Mouse (Mus musculus): ENCODE measurements around the gene Sbno2.

The Sbno2 gene

DNA sequence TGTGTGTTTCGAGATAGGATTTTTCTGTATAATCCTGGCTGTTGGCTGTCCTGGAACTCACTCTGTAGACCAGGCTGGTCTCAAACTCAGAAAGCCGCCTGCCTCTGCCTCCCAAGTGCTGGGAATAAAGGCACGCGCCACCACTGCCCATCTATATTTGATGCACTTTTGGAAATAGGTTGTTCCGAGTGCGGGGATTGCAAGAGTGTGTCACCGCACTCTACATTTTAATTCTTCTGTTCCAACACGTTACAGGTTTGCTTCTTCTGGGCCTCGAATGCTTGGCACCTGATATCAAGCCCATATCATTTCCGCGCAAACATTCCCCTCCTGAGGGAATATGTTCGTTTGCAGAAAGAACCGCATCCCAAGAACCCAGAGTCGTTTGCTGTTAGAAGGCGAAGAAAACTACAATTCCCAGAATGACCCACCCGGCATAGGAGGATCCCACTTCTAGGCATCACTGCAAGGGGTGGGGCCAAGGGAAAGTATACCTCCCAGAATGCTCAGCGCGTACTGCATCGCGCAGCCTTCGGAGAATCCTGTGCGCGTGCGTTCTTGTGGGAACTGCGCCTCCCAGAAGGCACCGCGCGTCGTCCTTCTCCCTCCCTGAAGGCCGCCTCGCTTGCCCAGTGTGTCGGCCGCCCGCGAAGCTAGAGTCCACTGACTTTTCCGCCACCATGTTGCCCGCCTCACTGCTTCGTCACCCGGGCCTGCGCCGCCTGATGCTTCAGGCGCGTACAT lies 36.6 kb upstream of the Sbno2 start:
- DNase-seq (ENCODE audit: low spot score), result peak; percentile 92

GRCm38 (mm10) chr10:80141243-80141642 lies 35.9 kb upstream of the Sbno2 start:
- DNase-seq (ENCODE audit: low spot score), result peak; percentile 95

- no peak for DNase-seq (ENCODE audit: low spot score)
Observed at GRCm38 (mm10) chr10:80140666-80141035, 35.3 kb upstream of the Sbno2 start, which contains the start of gene Cbarp. Gene Cbarp, minus strand, starts transcription at chr10:80140835.

DNA sequence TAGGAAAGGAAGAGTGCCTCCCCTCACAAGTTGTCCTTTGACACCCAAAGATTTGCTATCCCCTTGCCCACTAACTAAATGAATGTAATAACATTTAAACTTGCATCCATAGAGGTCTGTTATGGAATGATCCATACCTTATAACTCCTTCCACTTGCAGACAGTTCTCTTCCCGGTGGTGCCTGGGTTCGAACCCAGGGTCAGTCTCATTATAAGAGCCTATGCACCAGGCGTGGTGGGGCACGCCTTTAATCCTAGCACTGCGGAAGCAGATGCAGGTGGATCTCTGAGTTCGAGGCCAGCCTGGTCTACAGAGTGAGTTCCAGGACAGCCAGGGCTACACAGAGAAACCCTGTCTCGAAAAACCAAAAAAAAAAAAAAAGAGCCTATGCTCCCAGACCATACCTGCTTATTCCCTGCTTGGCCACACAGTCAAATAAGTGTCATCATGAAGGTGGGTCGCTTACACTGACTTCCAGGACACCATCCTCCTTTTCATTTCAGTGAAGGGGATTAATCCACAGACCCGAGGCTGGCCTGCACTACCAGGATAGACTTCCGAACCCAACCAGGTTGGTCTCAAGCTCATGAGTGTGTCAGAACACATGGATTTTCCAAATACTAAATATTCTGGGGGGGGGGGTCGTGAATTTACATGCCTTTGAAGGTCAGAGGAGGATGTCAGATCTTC lies 34.7 kb upstream of the Sbno2 start:
- DNase-seq (ENCODE audit: low spot score), result no peak

GRCm38 (mm10) chr10:80139439-80139775 lies 34.0 kb upstream of the Sbno2 start:
- DNase-seq (ENCODE audit: low spot score), result no peak

DNA sequence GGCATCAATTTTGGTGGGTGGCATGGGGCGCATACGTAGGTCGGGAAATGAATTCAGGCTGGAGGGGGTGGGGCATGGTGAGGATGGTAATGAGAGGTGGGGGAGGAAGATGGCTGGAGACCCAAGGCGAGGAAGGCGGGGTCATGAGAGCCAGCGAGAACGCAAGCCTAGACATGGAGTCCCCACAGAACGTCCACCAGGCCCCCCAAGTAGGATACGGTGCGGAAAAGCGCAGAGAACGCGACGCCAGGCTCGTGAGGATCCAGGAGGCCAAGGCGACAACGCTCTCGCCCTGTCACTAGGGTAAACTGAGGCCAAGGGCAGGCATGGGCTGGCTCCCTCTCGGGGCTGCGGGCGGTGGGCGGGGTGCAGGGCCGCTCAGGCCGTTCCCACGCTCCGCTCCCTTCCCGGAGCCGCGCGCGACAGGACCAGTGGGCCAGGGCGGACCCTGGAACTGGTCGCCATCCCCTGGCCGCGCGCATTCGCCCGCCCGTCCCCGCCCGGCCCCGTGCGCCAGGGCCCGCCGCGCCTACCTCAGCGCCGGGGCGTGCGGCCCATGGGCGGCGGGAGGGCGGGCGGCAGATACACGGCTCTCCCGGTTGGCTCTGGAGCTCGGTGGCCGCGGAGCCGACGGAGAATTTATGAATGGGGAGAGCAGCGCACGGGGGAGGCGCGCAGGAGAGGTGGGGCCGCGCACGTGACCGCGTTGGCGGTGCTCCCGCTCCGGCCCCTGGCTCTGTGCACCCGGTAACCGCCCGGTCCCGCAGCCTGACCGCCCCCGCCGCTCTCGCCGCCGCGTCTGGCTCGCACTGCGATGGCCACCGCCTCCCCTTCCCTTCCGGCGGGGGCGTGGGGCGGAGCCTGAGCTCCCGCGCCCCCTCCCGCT lies 33.4 kb upstream of the Sbno2 start, which contains the start of gene Atp5d:
Gene Atp5d (plus strand): TSS at position 80 of the 886 bp plus-strand sequence.
- peak; percentile 82 for DNase-seq (ENCODE audit: low spot score)

- DNase-seq (ENCODE audit: low spot score), result peak; percentile 53
Observed at GRCm38 (mm10) chr10:80137626-80138552, 32.5 kb upstream of the Sbno2 start.

GRCm38 (mm10) chr10:80136952-80137625 lies 31.7 kb upstream of the Sbno2 start:
- DNase-seq (ENCODE audit: low spot score), result peak; percentile 55

DNA sequence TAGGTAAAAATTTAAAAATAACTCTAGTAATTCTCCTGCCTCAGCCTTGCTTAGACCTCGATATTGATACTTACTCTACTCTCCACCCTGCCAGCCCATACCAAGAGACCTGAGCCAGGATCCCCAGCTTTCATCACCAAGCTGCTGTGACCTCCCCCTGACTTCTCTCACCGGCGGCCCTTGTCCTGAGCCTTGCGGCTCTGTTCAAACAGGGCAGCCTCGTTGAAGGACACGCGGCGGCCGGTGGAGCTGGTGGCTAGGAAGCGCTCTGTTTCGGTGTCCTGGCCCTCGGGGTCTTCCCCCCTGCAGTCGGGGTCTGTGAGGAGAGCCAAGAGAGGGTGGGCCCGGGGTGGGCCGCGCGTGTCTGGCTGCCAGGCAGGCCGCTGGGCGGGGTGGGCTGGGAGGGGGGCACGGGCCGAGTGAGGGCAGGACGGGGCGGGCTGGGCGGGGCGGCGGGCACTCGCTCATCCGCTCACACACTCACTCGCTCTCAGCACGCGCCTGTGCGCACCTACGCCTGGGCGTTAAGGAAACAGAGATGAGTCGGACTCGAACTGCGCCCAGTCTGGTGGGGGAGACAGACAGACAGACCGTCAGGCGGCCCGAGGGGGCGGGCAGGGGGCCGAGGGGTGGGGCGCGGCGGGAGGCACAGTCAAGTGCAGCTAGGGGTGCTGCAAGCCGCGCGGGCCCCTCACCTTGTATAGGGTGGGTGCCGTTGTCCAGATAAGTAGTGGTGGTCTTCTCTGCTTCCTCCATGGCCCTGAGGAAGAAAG lies 31.0 kb upstream of the Sbno2 start:
- peak; percentile 52 for DNase-seq (ENCODE audit: low spot score)

GRCm38 (mm10) chr10:80135641-80136040 lies 30.3 kb upstream of the Sbno2 start:
- no peak for DNase-seq (ENCODE audit: low spot score)

DNA sequence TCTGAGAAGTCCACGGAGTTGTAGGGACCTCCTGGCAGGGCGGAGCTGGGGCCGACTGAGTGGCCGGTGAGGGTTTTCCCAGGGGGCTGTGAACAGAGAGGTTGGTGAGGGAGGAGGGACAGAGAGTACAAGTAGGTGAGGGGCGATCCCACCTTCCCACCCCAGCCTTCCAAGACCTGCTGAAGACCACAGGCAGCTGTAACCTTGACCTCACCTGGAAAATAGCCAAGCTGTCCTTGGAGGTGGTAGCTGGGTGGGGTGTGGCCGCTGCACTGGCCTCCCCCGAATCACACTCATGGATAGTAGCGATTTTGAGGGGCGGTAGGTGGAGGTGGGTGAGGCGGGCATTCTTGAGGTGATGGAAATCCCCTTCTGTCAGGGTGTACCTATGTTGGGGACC lies 29.8 kb upstream of the Sbno2 start:
- DNase-seq (ENCODE audit: low spot score), result peak; percentile 57

DNA sequence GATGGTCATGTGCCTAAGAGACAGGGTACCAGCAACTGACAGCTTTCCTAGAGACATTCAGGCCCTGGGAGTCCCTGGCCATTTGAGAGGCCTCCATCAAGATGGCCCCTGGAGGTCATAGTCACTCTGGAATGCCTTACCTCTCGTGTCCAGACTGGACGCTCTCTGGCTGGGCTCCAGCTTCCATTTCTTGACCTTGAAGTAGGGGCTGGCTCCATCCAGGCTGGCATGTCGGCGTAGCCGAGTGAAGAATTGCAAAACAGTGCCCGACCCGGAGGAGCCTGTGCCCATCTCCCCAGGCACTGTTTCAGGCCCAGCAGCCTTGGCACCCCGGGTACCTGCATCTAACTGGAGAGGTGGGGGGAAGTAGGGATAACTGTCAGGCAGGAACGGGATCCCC lies 29.1 kb upstream of the Sbno2 start:
- DNase-seq (ENCODE audit: low spot score), result peak; percentile 70

DNA sequence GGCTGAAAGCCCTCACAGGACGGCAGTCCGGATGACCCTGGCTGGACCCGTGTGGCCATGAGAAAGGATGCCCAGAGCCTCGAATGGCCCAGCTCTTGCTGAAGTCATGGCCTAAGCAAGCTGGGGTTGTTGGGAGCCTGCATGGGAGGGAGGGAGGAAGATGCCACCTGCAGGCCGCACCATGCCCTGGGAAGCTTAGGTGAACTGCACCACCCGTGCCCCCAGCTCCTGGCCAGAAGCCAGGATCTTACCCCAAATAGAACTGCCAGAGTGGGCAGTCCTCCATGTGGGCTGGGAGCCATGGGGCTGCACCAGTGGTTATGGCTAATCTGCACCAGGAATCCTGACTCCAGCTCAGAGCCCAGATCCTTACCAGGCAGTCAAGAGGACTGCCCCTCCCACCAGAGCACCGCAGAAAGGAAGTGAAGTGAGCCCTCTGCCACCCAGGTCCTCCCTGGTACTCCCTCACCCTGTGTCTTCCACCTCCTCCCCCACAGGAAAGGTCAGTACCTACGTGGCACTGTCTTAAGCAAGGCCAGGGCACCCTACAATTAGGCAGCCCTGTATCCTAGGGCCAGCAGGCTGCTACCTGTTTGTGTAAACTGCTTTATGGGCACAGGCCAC lies 28.0 kb upstream of the Sbno2 start:
- DNase-seq (ENCODE audit: low spot score), result peak; percentile 65

GRCm38 (mm10) chr10:80131952-80132350 lies 26.6 kb upstream of the Sbno2 start:
- DNase-seq (ENCODE audit: low spot score), result no peak

DNA sequence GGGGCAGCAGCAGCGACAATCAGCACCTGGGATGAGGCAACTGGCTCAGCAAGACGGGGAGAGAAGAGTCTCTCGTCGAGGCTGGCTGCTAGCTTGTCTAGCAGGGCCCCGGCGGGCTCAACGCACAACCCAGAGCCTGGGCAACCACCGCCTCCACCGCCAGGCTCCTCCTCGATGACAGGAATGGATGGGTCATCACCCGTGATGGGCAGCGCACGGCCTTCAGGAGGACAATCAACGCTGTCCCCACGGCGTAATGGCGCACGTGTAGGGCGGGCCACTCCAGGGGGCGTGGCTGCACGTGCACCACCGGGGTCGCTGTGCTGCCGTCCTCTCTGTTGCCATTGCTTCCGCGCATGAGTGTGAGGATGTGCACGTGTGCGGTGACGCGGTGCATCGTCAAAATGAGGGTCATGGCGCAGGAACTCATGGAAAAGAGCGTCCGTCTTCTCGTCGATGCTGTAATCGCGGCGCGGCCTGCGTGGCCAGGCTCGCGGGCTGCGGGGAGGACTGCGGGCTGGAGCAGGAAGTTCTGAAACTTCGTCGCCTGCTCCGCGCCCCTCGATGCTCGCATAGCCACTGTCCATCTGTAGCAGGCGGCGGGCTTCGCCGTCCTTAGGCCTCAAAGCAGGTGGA lies 26.1 kb upstream of the Sbno2 start:
- peak; percentile 58 for DNase-seq (ENCODE audit: low spot score)

DNA sequence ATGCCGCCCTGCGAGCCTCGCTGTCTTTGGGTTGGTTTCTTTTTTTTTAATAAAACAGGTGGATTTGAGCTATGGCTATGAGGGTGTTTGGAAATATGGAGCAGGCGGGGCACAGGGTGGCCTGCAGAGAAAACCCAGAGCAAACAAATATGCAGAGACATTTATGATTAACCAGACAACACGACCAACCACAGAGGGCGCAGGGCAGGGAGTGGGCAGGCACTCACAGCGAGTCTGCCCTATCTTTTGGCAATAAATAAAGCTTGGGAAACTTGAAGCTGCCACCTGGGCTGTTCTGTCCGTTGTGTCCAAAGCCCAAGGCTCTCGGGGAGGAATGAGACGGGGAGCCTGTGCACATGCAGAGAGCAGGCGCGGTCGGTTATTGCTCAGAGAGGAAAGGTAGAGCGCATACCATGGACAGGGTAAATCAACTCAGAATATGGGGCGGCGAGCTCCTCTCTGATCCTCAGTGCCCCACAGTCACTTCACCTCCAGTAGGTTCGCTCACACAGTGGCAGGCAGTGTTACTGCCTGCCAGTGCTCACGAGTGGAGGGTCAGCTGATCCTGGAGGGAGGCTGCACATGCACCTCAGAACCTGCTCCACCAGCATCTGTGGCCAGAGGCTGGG lies 25.1 kb upstream of the Sbno2 start:
- no peak for DNase-seq (ENCODE audit: low spot score)

- DNase-seq (ENCODE audit: low spot score), result no peak
Observed at GRCm38 (mm10) chr10:80129846-80130245, 24.5 kb upstream of the Sbno2 start.

- no peak for DNase-seq (ENCODE audit: low spot score)
Observed at GRCm38 (mm10) chr10:80127920-80128319, 22.5 kb upstream of the Sbno2 start.

All from testis, postnatal 10 days (tissue).